Mouse (Mus musculus) CH12.LX (cell line): ENCODE results near the gene Gtf2ird2.

Experiments
- BHLHE40 ChIP-seq: IDR thresholded peaks from 2 replicates; pipeline ENCODE4 v1.6.1; 2011; ENCODE audit warnings: mild to moderate bottlenecking, low read depth, low read length, improper control_type of control experiment
- GABPA ChIP-seq: IDR thresholded peaks from 2 replicates; pipeline ENCODE4 v1.6.1; 2012; ENCODE audit warnings: low read depth, low read length, improper control_type of control experiment, inconsistent platforms; ENCODE audit not compliant: insufficient replicate concordance
- UBTF ChIP-seq: IDR thresholded peaks from 2 replicates; pipeline ENCODE4 v1.6.1; 2012; ENCODE audit warnings: low read depth, mild to moderate bottlenecking, inconsistent platforms, low read length, improper control_type of control experiment, moderate library complexity

DNA sequence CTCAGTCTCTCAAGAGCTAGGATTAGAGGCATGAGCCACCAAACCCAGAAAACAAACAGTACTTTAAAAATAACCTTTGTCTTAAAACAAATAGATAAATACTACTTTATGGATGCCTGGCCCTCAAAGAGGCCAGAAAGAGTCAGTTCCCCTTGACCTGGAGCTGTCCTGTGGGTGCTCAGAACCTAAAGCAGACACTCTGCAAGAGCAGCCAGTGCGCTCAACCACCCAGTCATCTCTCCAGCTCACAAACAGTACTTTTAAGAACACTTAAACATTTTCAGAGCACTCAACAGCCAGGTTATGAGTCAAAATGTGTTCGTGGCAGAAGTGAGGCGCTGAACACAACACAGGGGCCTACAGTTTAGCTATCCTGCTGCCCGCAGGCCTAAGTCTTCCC, 67.3 kb downstream of the Gtf2ird2 start:
- TF ChIP-seq BHLHE40 (no peak), UBTF (no peak), GABPA (no peak)
